Mouse (Mus musculus): ENCODE results near the gene Olfr248. TPM values are rescaled to one million over a fixed set of nuclear protein-coding genes. Genes with fewer than 3 reads are reported as not detected.

Olfr248 gene
- polyA plus RNA-seq, 1 experiment from 2014 or later, result not detected

- Histone ChIP-seq H3K9me3 (ENCODE audit: control insufficient read depth, low read length) (no peaks in the 10 kb centered on the region), H3K9ac (ENCODE audit: low read depth, low read length) (no peak overlapping the region), H3K4me1 (ENCODE audit: control insufficient read depth, insufficient read depth, low read length) (no peaks in the 10 kb centered on the region), H3K4me2 (ENCODE audit: low read depth, low read length) (no peak overlapping the region), H3K27me3 (replicated peaks; ENCODE audit: control insufficient read depth, insufficient read depth, low read length) (no peaks in the 10 kb centered on the region), H3K36me3 (ENCODE audit: control insufficient read depth, insufficient read depth, low read length) (no peaks in the 10 kb centered on the region), H3K4me3 (ENCODE audit: low read length) (no peak overlapping the region), H3K27ac (ENCODE audit: low read length) (no peak overlapping the region)
- 87% methylated on average over 2 of the region's 2 CpGs for WGBS
- no peak for ATAC-seq
Observed at GRCm38 (mm10) chr1:174428407-174428806, 37.6 kb downstream of the Olfr248 start.

- H3K9me3 ChIP-seq (ENCODE audit: control insufficient read depth, low read length), result no peaks in the 10 kb centered on the region
- H3K4me2 ChIP-seq (ENCODE audit: low read depth, low read length), result no peak overlapping the region
- no peaks in the 10 kb centered on the region for H3K36me3 ChIP-seq (ENCODE audit: control insufficient read depth, insufficient read depth, low read length)
- no peak overlapping the region for H3K4me3 ChIP-seq (ENCODE audit: low read length)
- H3K27ac ChIP-seq (ENCODE audit: low read length), result no peak overlapping the region
- H3K4me1 ChIP-seq (ENCODE audit: control insufficient read depth, insufficient read depth, low read length), result no peaks in the 10 kb centered on the region
- 18% methylated on average over 1 of the region's 1 CpGs for WGBS
- H3K27me3 ChIP-seq (replicated peaks; ENCODE audit: control insufficient read depth, insufficient read depth, low read length), result no peaks in the 10 kb centered on the region
- no peak overlapping the region for H3K9ac ChIP-seq (ENCODE audit: low read depth, low read length)
- ATAC-seq, result no peak
Observed at GRCm38 (mm10) chr1:174434121-174434520, 43.3 kb downstream of the Olfr248 start.

Other genes starting within 250 kb of the Olfr248 start
- not detected in 2 replicates for gene Olfr420, start 235.4 kb upstream of the Olfr248 start, polyA plus RNA-seq (2015; fragmentation: Nextera tagmentation; extraction: Ambion mirVana)
- 0.54 and 0.65 TPM in 2 replicates for gene Spta1, start 218.3 kb upstream of the Olfr248 start, polyA plus RNA-seq (2015; fragmentation: Nextera tagmentation; extraction: Ambion mirVana)
- gene Olfr419, start 139.0 kb upstream of the Olfr248 start, polyA plus RNA-seq (2015; fragmentation: Nextera tagmentation; extraction: Ambion mirVana), result not detected in 2 replicates
- 17.3 and 26.7 TPM in 2 replicates for gene Mptx1, start 60.5 kb upstream of the Olfr248 start, polyA plus RNA-seq (2015; fragmentation: Nextera tagmentation; extraction: Ambion mirVana)
- not detected in 2 replicates for gene Olfr417, start 25.9 kb upstream of the Olfr248 start, polyA plus RNA-seq (2015; fragmentation: Nextera tagmentation; extraction: Ambion mirVana)
- not detected in 2 replicates for gene Olfr414, start 33.0 kb downstream of the Olfr248 start, polyA plus RNA-seq (2015; fragmentation: Nextera tagmentation; extraction: Ambion mirVana)
- not detected in 2 replicates for gene Olfr220, start 51.0 kb downstream of the Olfr248 start, polyA plus RNA-seq (2015; fragmentation: Nextera tagmentation; extraction: Ambion mirVana)
- 0.62 and 0.73 TPM in 2 replicates for gene Fmn2, start 110.8 kb downstream of the Olfr248 start, polyA plus RNA-seq (2015; fragmentation: Nextera tagmentation; extraction: Ambion mirVana)

Data from intestine, embryonic 16.5 days (tissue).